Mouse (Mus musculus): ENCODE data around the gene Tbc1d1. TPM values are rescaled to one million over a fixed set of nuclear protein-coding genes. Genes with fewer than 3 reads are reported as not detected.

Tbc1d1 gene
- polyA plus RNA-seq, 1 experiment from 2014 or later = 38.3 TPM

- peaks cover 21% of the 10 kb centered on the region for H3K4me1 ChIP-seq
- H3K4me3 ChIP-seq = no peak overlapping the region
- DNase-seq (ENCODE audit: low spot score) = no peak
- no peaks in the 10 kb centered on the region for H3K27me3 ChIP-seq (ENCODE audit: insufficient read depth, poor library complexity, severe bottlenecking)
- WGBS = 28% methylated on average over 6 of the region's 6 CpGs
- no peaks in the 10 kb centered on the region for H3K9me3 ChIP-seq
- peak overlapping the region; percentile 74 for H3K27ac ChIP-seq
- H3K36me3 ChIP-seq = no peaks in the 10 kb centered on the region
Observed at GRCm38 (mm10) chr5:64389202-64389929, 233.3 kb downstream of the Tbc1d1 start.

GRCm38 (mm10) chr5:64391346-64391745 lies 235.2 kb downstream of the Tbc1d1 start:
- WGBS = 31% methylated on average over 3 of the region's 4 CpGs
- Histone ChIP-seq H3K36me3 (no peaks in the 10 kb centered on the region), H3K4me1 (peaks cover 21% of the 10 kb centered on the region), H3K4me3 (no peak overlapping the region), H3K27ac (no peak overlapping the region; the same call in 1 of the 2 replicates), H3K9me3 (no peaks in the 10 kb centered on the region), H3K27me3 (ENCODE audit: insufficient read depth, poor library complexity, severe bottlenecking) (no peaks in the 10 kb centered on the region)
- DNase-seq (ENCODE audit: low spot score) = peak; percentile 73

- Histone ChIP-seq H3K4me1 (peaks cover 21% of the 10 kb centered on the region), H3K27me3 (ENCODE audit: insufficient read depth, poor library complexity, severe bottlenecking) (no peaks in the 10 kb centered on the region), H3K36me3 (no peaks in the 10 kb centered on the region), H3K4me3 (no peak overlapping the region), H3K27ac (0 out of 2 replicates have a peak overlapping the region, but pooled peaks have one; percentile 5), H3K9me3 (no peaks in the 10 kb centered on the region)
- 82% methylated on average over 8 of the region's 8 CpGs for WGBS
- peak; percentile 56 for DNase-seq (ENCODE audit: low spot score)
Observed at GRCm38 (mm10) chr5:64392426-64393020, 236.4 kb downstream of the Tbc1d1 start.

DNA sequence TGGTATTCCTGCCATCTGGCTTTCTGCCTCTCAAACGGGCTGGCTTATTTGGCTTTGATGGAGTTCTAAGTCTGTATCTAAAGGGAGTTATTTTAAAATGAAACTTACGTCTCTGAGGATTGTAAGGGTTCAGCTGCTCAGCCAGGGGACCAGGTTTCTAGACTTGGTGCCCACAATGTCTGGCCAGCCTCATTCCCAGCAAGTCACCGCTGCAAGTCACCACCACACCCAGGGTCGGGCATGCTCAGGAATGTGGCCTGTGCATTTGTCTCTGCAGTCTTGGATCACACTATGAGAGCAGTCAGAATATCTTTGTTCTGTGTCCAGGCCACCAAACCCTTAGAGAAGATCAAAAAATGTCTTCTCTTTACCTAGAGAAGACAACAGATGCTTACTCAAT lies 237.4 kb downstream of the Tbc1d1 start:
- WGBS = 85% methylated on average over 4 of the region's 4 CpGs
- Histone ChIP-seq H3K4me3 (no peak overlapping the region), H3K4me1 (peaks cover 19% of the 10 kb centered on the region), H3K36me3 (no peaks in the 10 kb centered on the region), H3K27me3 (ENCODE audit: insufficient read depth, poor library complexity, severe bottlenecking) (no peaks in the 10 kb centered on the region), H3K27ac (no peak overlapping the region), H3K9me3 (no peaks in the 10 kb centered on the region)
- DNase-seq (ENCODE audit: low spot score) = no peak

GRCm38 (mm10) chr5:64398155-64398554 lies 242.1 kb downstream of the Tbc1d1 start:
- no peak for DNase-seq (ENCODE audit: low spot score)
- H3K36me3 ChIP-seq = no peaks in the 10 kb centered on the region
- H3K27me3 ChIP-seq (ENCODE audit: insufficient read depth, poor library complexity, severe bottlenecking) = no peaks in the 10 kb centered on the region
- no peak overlapping the region for H3K27ac ChIP-seq
- no peaks in the 10 kb centered on the region for H3K4me1 ChIP-seq
- H3K9me3 ChIP-seq = no peaks in the 10 kb centered on the region
- WGBS = 85% methylated on average over 13 of the region's 13 CpGs
- no peak overlapping the region for H3K4me3 ChIP-seq

- Histone ChIP-seq H3K9me3 (no peaks in the 10 kb centered on the region), H3K4me3 (no peak overlapping the region), H3K27ac (no peak overlapping the region), H3K4me1 (no peaks in the 10 kb centered on the region), H3K36me3 (no peaks in the 10 kb centered on the region), H3K27me3 (ENCODE audit: insufficient read depth, poor library complexity, severe bottlenecking) (no peaks in the 10 kb centered on the region)
- 81% methylated on average over 4 of the region's 4 CpGs for WGBS
- DNase-seq (ENCODE audit: low spot score) = no peak
Observed at GRCm38 (mm10) chr5:64400742-64401141, 244.6 kb downstream of the Tbc1d1 start.

Small RNA genes lying within 50 kb of the gene (microRNA-seq; reads per million reads assigned to microRNA genes)
- not detected for gene Gm22395

Other genes starting within 250 kb of the Tbc1d1 start
- 8.4 and 11.3 TPM in 2 replicates for gene Rell1, start 187.4 kb upstream of the Tbc1d1 start, polyA plus RNA-seq (2016; fragmentation: Nextera tagmentation; extraction: Ambion mirVana)
- 21.1 and 27.8 TPM in 2 replicates for gene Pgm2, start 63.4 kb upstream of the Tbc1d1 start, polyA plus RNA-seq (2016; fragmentation: Nextera tagmentation; extraction: Ambion mirVana)

All from heart, embryonic 10.5 days (tissue).